Mouse (Mus musculus) intestine, postnatal 0 days (tissue): ENCODE measurements around the gene Gabre. TPM values are rescaled to one million over a fixed set of nuclear protein-coding genes. Genes with fewer than 3 reads are reported as not detected.

Experiments
- ATAC-seq: fragments of 200-750 bp; cut with Nextera tagmentation; 2 replicates; pipeline ENCODE4 v1.8.0; 2017; ENCODE audit warnings: mild to moderate bottlenecking, moderate TSS enrichment, moderate library complexity
- H3K27ac ChIP-seq: fragments of 300-500 bp; sonication (generic); 2 replicates; pipeline ENCODE4 v1.5.1; 2014; ENCODE audit warnings: mild to moderate bottlenecking, low read depth, low read length, moderate library complexity
- H3K27me3 ChIP-seq: fragments of 300-500 bp; sonication (generic); replicated peaks from 2 replicates; pipeline ENCODE4 v1.6.1; 2014; ENCODE audit warnings: low read length, mixed read lengths; ENCODE audit not compliant: control insufficient read depth, insufficient read depth
- H3K36me3 ChIP-seq: fragments of 300-500 bp; sonication (generic); 2 replicates; pipeline ENCODE4 v1.6.1; 2014; ENCODE audit warnings: mild to moderate bottlenecking, moderate library complexity; ENCODE audit not compliant: control insufficient read depth, insufficient read depth
- H3K4me1 ChIP-seq: fragments of 300-500 bp; sonication (generic); replicated peaks from 2 replicates; pipeline ENCODE4 v1.6.1; 2014; ENCODE audit warnings: antibody characterized with exemption, low read length, mixed read lengths; ENCODE audit not compliant: control insufficient read depth, insufficient read depth
- H3K4me2 ChIP-seq: fragments of 300-500 bp; sonication (generic); replicated peaks from 2 replicates; pipeline ENCODE4 v1.6.1; 2014; ENCODE audit warnings: low read depth, mild to moderate bottlenecking, moderate library complexity
- H3K4me3 ChIP-seq: fragments of 300-500 bp; sonication (generic); 2 replicates; pipeline ENCODE4 v1.5.1; 2014; ENCODE audit warnings: low read depth, low read length
- H3K9ac ChIP-seq: fragments of 300-500 bp; sonication (generic); 2 replicates; pipeline ENCODE4 v1.6.1; 2014; ENCODE audit warnings: mild to moderate bottlenecking, low read depth, low read length
- H3K9me3 ChIP-seq: fragments of 300-500 bp; sonication (generic); 2 replicates; pipeline ENCODE4 v1.6.1; 2016; ENCODE audit warnings: mixed run types; ENCODE audit not compliant: control insufficient read depth
- CTCF ChIP-seq: sonication (generic); IDR thresholded peaks from 2 replicates; pipeline ENCODE4 v1.5.1; 2016; ENCODE audit warnings: low read depth, mild to moderate bottlenecking, control low read depth, antibody characterized with exemption, moderate library complexity
- WGBS: fragments of 180-500 bp; shearing (Covaris S2); extraction: QIAGEN DNeasy Blood & Tissue Kit; methylation state at CpG from one replicate; pipeline ENCODE4 v1.1.7; 2014; 5-methylcytosine and 5-hydroxymethylcytosine counted together
- microRNA counts: library from miRNA; unstranded; fragments of <30 nt; microRNA quantifications from one replicate; lab custom pipeline; 2016
- microRNA-seq: library from miRNA; unstranded; fragments of <30 nt; microRNA quantifications from one replicate; pipeline ENCODE4, GENCODE M21; 2016
- polyA plus RNA-seq: library from polyadenylated mRNA; unstranded; fragments of >200 nt; fragmentation: Nextera tagmentation; extraction: Ambion mirVana; gene quantifications from 2 replicates; pipeline ENCODE4 v1.2.1, GENCODE M21; 2015

Gene Gabre
- 0.25 and 0.38 TPM in 2 replicates for polyA plus RNA-seq

GRCm38 (mm10) chrX:72274659-72275371 lies at the start of gene Gabre:
Gene Gabre (minus strand): TSS chrX:72274803.
- Histone ChIP-seq H3K4me1 (no peaks in the 10 kb centered on the region), H3K4me2 (peak within 1 kb of the TSS; percentile 76), H3K36me3 (no peaks in the 10 kb centered on the region), H3K27ac (no peak within 1 kb of the TSS), H3K27me3 (no peaks in the 10 kb centered on the region), H3K9me3 (no peaks in the 10 kb centered on the region), H3K9ac (no peak within 1 kb of the TSS), H3K4me3 (peak within 1 kb of the TSS; percentile 36)
- WGBS = 24% methylated on average over 24 of the region's 36 CpGs
- peak; percentile 59 for ATAC-seq
- TF ChIP-seq CTCF = no peak

DNA sequence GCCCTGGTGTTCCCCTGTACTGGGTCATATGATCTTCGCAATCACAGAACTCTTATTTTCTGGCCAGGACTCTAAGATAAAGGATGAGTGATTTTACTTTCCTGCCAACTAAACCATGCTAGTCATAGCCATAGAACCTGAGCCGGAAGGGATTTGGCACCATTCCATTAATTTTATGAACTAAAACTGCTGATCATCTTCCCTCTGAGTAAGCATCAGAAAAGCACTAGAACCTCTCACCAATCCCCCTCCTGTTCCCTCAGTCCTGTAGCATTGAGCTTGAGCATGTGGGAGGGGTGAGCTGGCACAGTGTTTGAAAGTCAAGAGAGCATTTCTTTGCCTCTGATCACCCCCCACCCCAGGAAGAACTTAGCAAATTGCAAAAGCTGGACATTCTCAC lies 23.2 kb upstream of the Gabre start:
- 76% methylated on average over 2 of the region's 2 CpGs for WGBS
- Histone ChIP-seq H3K9me3 (no peaks in the 10 kb centered on the region), H3K27ac (no peak overlapping the region), H3K4me2 (no peak overlapping the region), H3K36me3 (no peaks in the 10 kb centered on the region), H3K9ac (no peak overlapping the region), H3K27me3 (no peaks in the 10 kb centered on the region), H3K4me1 (no peaks in the 10 kb centered on the region), H3K4me3 (no peak overlapping the region)
- no peak for TF ChIP-seq CTCF
- no peak for ATAC-seq

GRCm38 (mm10) chrX:72275372-72275663 lies 715 bp upstream of the Gabre start:
- no peak overlapping the region for H3K4me3 ChIP-seq
- H3K27me3 ChIP-seq = no peaks in the 10 kb centered on the region
- ATAC-seq = no peak
- H3K9me3 ChIP-seq = no peaks in the 10 kb centered on the region
- peak overlapping the region; percentile 76; the same call in 1 of the 2 replicates for H3K4me2 ChIP-seq
- H3K36me3 ChIP-seq = no peaks in the 10 kb centered on the region
- H3K9ac ChIP-seq = no peak overlapping the region
- WGBS = 90% methylated on average over 1 of the region's 1 CpGs
- TF ChIP-seq CTCF = no peak
- no peaks in the 10 kb centered on the region for H3K4me1 ChIP-seq
- no peak overlapping the region for H3K27ac ChIP-seq

- no peaks in the 10 kb centered on the region for H3K27me3 ChIP-seq
- H3K4me3 ChIP-seq = peak overlapping the region; percentile 36
- no peak overlapping the region for H3K27ac ChIP-seq
- peak overlapping the region; percentile 76 for H3K4me2 ChIP-seq
- 31% methylated on average over 27 of the region's 27 CpGs for WGBS
- TF ChIP-seq CTCF = no peak
- no peaks in the 10 kb centered on the region for H3K9me3 ChIP-seq
- no peaks in the 10 kb centered on the region for H3K4me1 ChIP-seq
- no peaks in the 10 kb centered on the region for H3K36me3 ChIP-seq
- H3K9ac ChIP-seq = no peak overlapping the region
- ATAC-seq = no peak
Observed at GRCm38 (mm10) chrX:72273966-72274658, 491 bp downstream of the Gabre start.

GRCm38 (mm10) chrX:72270637-72271036 lies 4.0 kb downstream of the Gabre start:
- H3K27me3 ChIP-seq = no peaks in the 10 kb centered on the region
- ATAC-seq = no peak
- no peak overlapping the region for H3K9ac ChIP-seq
- H3K9me3 ChIP-seq = no peaks in the 10 kb centered on the region
- no peak overlapping the region for H3K4me2 ChIP-seq
- no peak overlapping the region for H3K27ac ChIP-seq
- WGBS = 93% methylated on average over 10 of the region's 11 CpGs
- H3K4me1 ChIP-seq = no peaks in the 10 kb centered on the region
- H3K4me3 ChIP-seq = no peak overlapping the region
- H3K36me3 ChIP-seq = no peaks in the 10 kb centered on the region
- TF ChIP-seq CTCF = no peak

GRCm38 (mm10) chrX:72221717-72222116 lies 52.9 kb downstream of the Gabre start, which contains the start of gene Magea4:
Gene Magea4 (plus strand): TSS chrX:72222017.
- Histone ChIP-seq H3K4me2 (no peak within 1 kb of the TSS), H3K4me1 (no peaks in the 10 kb centered on the region), H3K36me3 (no peaks in the 10 kb centered on the region), H3K27me3 (no peaks in the 10 kb centered on the region), H3K4me3 (no peak within 1 kb of the TSS), H3K9ac (no peak within 1 kb of the TSS), H3K27ac (no peak within 1 kb of the TSS), H3K9me3 (no peaks in the 10 kb centered on the region)
- WGBS = 82% methylated on average over 2 of the region's 2 CpGs
- no peak for ATAC-seq
- no peak for TF ChIP-seq CTCF

MicroRNAs encoded within 50 kb of the gene (microRNA counts, 519-probe panel; counts per million panel counts)
- microRNA mmu-miR-224 (lab: Ali Mortazavi, UCI) (1,779 counts per million, percentile 10 among the panel's probes with 10 or more counts), microRNA mmu-miR-452 (lab: Ali Mortazavi, UCI) (not detected)

Small RNA genes within 50 kb of the gene (microRNA-seq; reads per million reads assigned to microRNA genes)
- gene Mir224 (154 reads per million, percentile 53 among the genes with 10 or more reads in this experiment), gene Mir452 (15.5 reads per million, percentile 26 among the genes with 10 or more reads in this experiment)

Other genes starting within 250 kb of the Gabre start
- not detected in 2 replicates for gene Magea4, start 52.8 kb downstream of the Gabre start, polyA plus RNA-seq
- gene Magea10, start 112.1 kb upstream of the Gabre start, polyA plus RNA-seq = not detected in 2 replicates